Mouse (Mus musculus) G1E (cell line): ENCODE data around the gene Dnm3. TPM values are rescaled to one million over a fixed set of nuclear protein-coding genes. Genes with fewer than 3 reads are reported as not detected.

Source experiments
- ATAC-seq: 2 replicates; pipeline ENCODE4 v1.8.0; 2016; ENCODE audit warnings: mild to moderate bottlenecking; ENCODE audit not compliant: insufficient number of reproducible peaks, poor library complexity, low FRiP score, severe bottlenecking; ENCODE audit errors: extremely low read depth
- DNase-seq: peaks from one replicate; pipeline ENCODE4 v3.0.0; 2012; ENCODE audit warnings: low spot score
- H3K27me3 ChIP-seq: 2 replicates; pipeline ENCODE4 v1.6.1; 2012; ENCODE audit warnings: mild to moderate bottlenecking, low read length, inconsistent platforms; ENCODE audit not compliant: insufficient read depth
- H3K36me3 ChIP-seq: replicated peaks from 2 replicates; pipeline ENCODE3; 2012; ENCODE audit warnings: mild to moderate bottlenecking, inconsistent platforms
- H3K4me1 ChIP-seq: 2 replicates; pipeline ENCODE4 v1.6.1; 2012; ENCODE audit warnings: low read depth, low read length, inconsistent platforms, mixed read lengths; ENCODE audit not compliant: insufficient read depth
- H3K4me3 ChIP-seq: 2 replicates; pipeline ENCODE4 v1.5.1; 2012; ENCODE audit warnings: low read depth, mild to moderate bottlenecking, inconsistent platforms, low read length, moderate library complexity, mixed read lengths
- H3K9me3 ChIP-seq: replicated peaks from 2 replicates; pipeline ENCODE4 v1.6.1; 2012; ENCODE audit warnings: inconsistent platforms
- CTCF ChIP-seq: IDR thresholded peaks from 2 replicates; pipeline ENCODE4 v1.5.1; 2012; ENCODE audit warnings: low read depth, low read length, inconsistent platforms, mixed read lengths
- GATA1 ChIP-seq: IDR thresholded peaks from 2 replicates; pipeline ENCODE4 v1.6.1; 2012; ENCODE audit warnings: borderline replicate concordance, low read length, inconsistent platforms, mixed read lengths
- GATA2 ChIP-seq: IDR thresholded peaks from 2 replicates; pipeline ENCODE4 v1.6.1; 2012; ENCODE audit warnings: low read depth, low read length, inconsistent platforms, borderline replicate concordance
- POLR2AphosphoS5 ChIP-seq: IDR thresholded peaks from 2 replicates; pipeline ENCODE4 v1.6.1; 2012; ENCODE audit warnings: low read depth, low read length, inconsistent platforms; ENCODE audit not compliant: insufficient replicate concordance
- TAL1 ChIP-seq: conservative IDR thresholded peaks from 2 replicates; pipeline ENCODE4 v1.6.1; 2012; ENCODE audit warnings: low read depth, low read length, inconsistent platforms, mixed read lengths
- polyA plus RNA-seq: library from polyadenylated mRNA; stranded (reverse); fragments of >175 nt; gene quantifications from 2 replicates; pipeline ENCODE4 v1.2.3, GENCODE M21; 2012
- total RNA-seq, 2 experiments: library from RNA; stranded (forward) in 1 of 2; stranded (reverse) in 1 of 2; fragments of 200-1000 nt in 1 of 2; fragments of >200 nt in 1 of 2; fragmentation: Nextera tagmentation in 1 of 2; gene quantifications; 2 replicates each; pipeline ENCODE4 v1.2.3; 2014 to 2017

Gene Dnm3
- total and polyA plus RNA-seq, 3 experiments, result 0.27 to 0.66 TPM; not detected in 1

GRCm38 (mm10) chr1:162013561-162013960 lies 464.3 kb downstream of the Dnm3 start:
- DNase-seq, result no peak
- Histone ChIP-seq H3K27me3 (peaks cover 9% of the 10 kb centered on the region; the same call in 1 of the 2 replicates), H3K4me3 (no peak overlapping the region), H3K4me1 (no peaks in the 10 kb centered on the region), H3K9me3 (no peaks in the 10 kb centered on the region), H3K36me3 (no peaks in the 10 kb centered on the region)
- no peak for TF ChIP-seq GATA2
- TF ChIP-seq POLR2AphosphoS5, result no peak
- no peak for TF ChIP-seq CTCF
- no peak for TF ChIP-seq TAL1
- no peak for TF ChIP-seq GATA1
- ATAC-seq, result no peak

GRCm38 (mm10) chr1:162011523-162012245 lies 466.1 kb downstream of the Dnm3 start:
- Histone ChIP-seq H3K4me1 (no peaks in the 10 kb centered on the region), H3K27me3 (peaks cover 9% of the 10 kb centered on the region; the same call in 1 of the 2 replicates), H3K36me3 (no peaks in the 10 kb centered on the region), H3K9me3 (no peaks in the 10 kb centered on the region), H3K4me3 (no peak overlapping the region)
- no peak for TF ChIP-seq CTCF
- TF ChIP-seq GATA1, result no peak
- no peak for TF ChIP-seq GATA2
- no peak for TF ChIP-seq TAL1
- no peak for TF ChIP-seq POLR2AphosphoS5
- DNase-seq, result no peak
- no peak for ATAC-seq

DNA sequence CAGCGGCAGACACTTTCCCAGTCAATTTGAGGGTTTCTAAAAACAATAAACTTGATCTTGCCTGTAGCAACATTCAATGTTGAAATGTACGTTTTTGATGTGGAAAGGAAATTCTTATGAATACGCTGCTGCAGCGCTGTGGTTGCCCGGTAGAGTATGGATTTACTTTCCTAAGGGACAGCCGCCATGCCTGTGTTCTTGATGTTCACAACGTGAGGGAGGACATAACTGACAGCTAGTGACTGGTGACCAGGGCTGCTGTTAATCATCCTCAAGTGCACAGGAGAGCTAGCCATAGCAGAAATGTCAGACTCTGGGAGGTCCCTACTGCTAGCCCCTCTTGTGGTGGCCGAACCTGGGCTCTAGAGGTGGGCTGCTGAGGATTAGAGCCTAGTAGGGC lies 468.7 kb downstream of the Dnm3 start:
- H3K4me1 ChIP-seq, result no peaks in the 10 kb centered on the region
- ATAC-seq, result no peak
- no peak for DNase-seq
- H3K27me3 ChIP-seq, result peaks cover 12% of the 10 kb centered on the region
- H3K36me3 ChIP-seq, result no peaks in the 10 kb centered on the region
- H3K4me3 ChIP-seq, result no peak overlapping the region
- TF ChIP-seq TAL1, result no peak
- TF ChIP-seq GATA2, result no peak
- no peak for TF ChIP-seq GATA1
- TF ChIP-seq CTCF, result no peak
- TF ChIP-seq POLR2AphosphoS5, result no peak
- no peaks in the 10 kb centered on the region for H3K9me3 ChIP-seq

- Histone ChIP-seq H3K9me3 (no peaks in the 10 kb centered on the region), H3K4me1 (no peaks in the 10 kb centered on the region), H3K36me3 (no peaks in the 10 kb centered on the region), H3K27me3 (peaks cover 11% of the 10 kb centered on the region), H3K4me3 (no peak overlapping the region)
- ATAC-seq (no peak), DNase-seq (no peak)
- TF ChIP-seq CTCF (no peak), GATA2 (no peak), POLR2AphosphoS5 (no peak), TAL1 (no peak), GATA1 (no peak)
These were observed 469.2 kb downstream of the Dnm3 start for GRCm38 (mm10) chr1:162008631-162009067.

DNA sequence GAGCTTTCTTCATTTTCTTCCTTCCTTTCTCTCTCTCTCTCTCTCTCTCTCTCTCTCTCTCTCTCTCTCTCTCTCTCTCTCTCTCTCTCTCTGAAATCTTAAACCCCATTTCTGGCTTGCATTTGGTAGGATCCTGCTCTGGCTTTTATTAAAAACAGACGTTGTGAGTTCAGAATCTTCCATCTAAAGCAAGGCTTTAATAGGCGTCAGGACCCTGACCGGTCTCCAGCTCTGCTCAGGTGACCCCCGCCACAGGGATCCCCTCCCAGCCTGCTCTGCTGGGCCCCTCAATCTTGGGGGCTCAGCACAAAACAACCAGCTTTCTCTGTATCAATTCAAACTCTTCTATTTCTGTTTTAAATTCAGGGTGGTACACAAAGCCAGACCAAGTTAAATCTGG lies 469.6 kb downstream of the Dnm3 start:
- ATAC-seq, result no peak
- Histone ChIP-seq H3K9me3 (no peaks in the 10 kb centered on the region), H3K4me1 (no peaks in the 10 kb centered on the region), H3K36me3 (no peaks in the 10 kb centered on the region), H3K27me3 (peaks cover 7% of the 10 kb centered on the region), H3K4me3 (no peak overlapping the region)
- TF ChIP-seq GATA2, result no peak
- no peak for TF ChIP-seq TAL1
- TF ChIP-seq GATA1, result no peak
- TF ChIP-seq CTCF, result no peak
- TF ChIP-seq POLR2AphosphoS5, result no peak
- DNase-seq, result no peak

- no peaks in the 10 kb centered on the region for H3K4me1 ChIP-seq
- ATAC-seq (no peak), DNase-seq (no peak)
- H3K36me3 ChIP-seq, result no peaks in the 10 kb centered on the region
- TF ChIP-seq TAL1 (no peak), GATA2 (no peak), GATA1 (no peak), POLR2AphosphoS5 (no peak), CTCF (no peak)
- H3K4me3 ChIP-seq, result no peak overlapping the region
- no peaks in the 10 kb centered on the region for H3K9me3 ChIP-seq
- peaks cover 3% of the 10 kb centered on the region; the same call in 1 of the 2 replicates for H3K27me3 ChIP-seq
These were observed 471.7 kb downstream of the Dnm3 start for GRCm38 (mm10) chr1:162006109-162006508.
